ENCODE assay signal across 7 mouse cellular contexts in the genomic region with DNA sequence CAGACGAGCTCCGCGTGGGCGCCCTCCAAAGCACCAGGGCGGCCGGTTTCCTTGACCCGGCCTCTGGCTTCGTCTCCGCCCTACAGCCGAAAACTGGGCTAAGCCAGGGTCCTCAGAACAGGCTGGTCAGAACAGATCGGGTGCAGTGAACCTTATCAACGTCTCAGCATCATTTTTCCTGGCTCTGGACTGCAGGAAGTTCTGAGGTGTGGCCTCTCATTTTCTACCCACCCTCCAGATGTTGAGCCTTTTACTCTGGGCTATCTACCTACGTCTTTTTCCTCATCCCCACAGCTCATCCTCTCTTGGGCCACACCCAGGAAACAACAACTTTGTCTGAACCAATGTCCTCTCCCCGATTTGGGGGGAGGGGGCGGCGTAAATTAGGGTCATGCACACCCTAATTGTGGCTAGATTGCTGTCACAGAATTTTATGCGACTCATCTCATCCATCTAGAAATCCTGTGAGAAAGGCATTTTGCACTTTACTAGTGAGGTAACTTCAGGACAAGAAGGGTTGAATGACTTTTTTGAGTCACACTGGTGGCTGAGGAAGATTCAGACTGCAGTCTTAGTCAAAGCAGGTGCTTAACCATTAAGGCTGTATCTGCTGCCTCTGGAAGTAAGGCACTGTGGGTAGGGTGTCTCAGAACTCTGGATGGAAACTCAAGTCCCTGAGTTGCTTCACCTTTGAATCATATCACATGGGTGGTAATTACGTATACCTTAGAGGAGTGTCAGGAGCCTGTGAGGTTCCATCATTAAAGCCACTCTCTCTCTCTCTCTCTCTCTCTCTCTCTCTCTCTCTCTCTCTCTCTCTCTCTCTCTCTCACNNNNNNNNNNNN. TPM values are rescaled to one million over a fixed set of nuclear protein-coding genes. Genes with fewer than 3 reads are reported as not detected.
DNase-seq lines count a peak whose midpoint lies in the region; ATAC-seq and TF ChIP-seq lines count a peak whose summit lies in the region.

A gene (minus strand): TSS at position 25 of the 845 bp plus-strand sequence.

- H3K79me2 ChIP-seq in liver, adult 2 months (ENCODE audit: control insufficient read depth, insufficient read depth, low read length), result peaks cover 28% of the 10 kb centered on the region; the same call in 1 of the 2 replicates

- TF ChIP-seq CTCF in liver, adult 2 months (IDR thresholded peaks at IDR 0.05; ENCODE audit: low read depth, low read length), result no peak

- no peak; the same call in 1 of the 2 replicates for ATAC-seq in hindbrain, embryonic 16.5 days
- ATAC-seq in megakaryocyte, adult 5-6 weeks (ENCODE audit: poor library complexity, severe bottlenecking), result 0 out of 2 replicates have a peak, but pooled peaks have one; percentile 2

- DNase-seq in liver, adult 2 months (ENCODE audit: extremely low read depth, low read depth, low spot score), result peak; percentile 71
- DNase-seq in liver, result no peak
- no peak for DNase-seq in right cerebral cortex, postnatal 25 days
- DNase-seq in urinary bladder, postnatal 4 days (ENCODE audit: low spot score in 2 of 2), result no peak

- H3K4me3 ChIP-seq in liver, adult 2 months (ENCODE audit: insufficient read depth, low read depth, low read length), result peak within 1 kb of the TSS; percentile 97
- H3K4me3 ChIP-seq in brown adipose tissue, adult 24 weeks (ENCODE audit: insufficient read depth, low read depth, low read length), result peak within 1 kb of the TSS; percentile 58
- peak within 1 kb of the TSS; percentile 82 for H3K4me3 ChIP-seq in hindbrain, embryonic 16.5 days (ENCODE audit: low read length)

- H3K9ac ChIP-seq in liver, adult 2 months (ENCODE audit: low read depth, low read length), result peak within 1 kb of the TSS; percentile 99
- H3K9ac ChIP-seq in hindbrain, embryonic 16.5 days (ENCODE audit: low read depth, low read length), result peak within 1 kb of the TSS; percentile 89

- H3K36me3 ChIP-seq in liver, adult 2 months (ENCODE audit: control insufficient read depth, insufficient read depth, low read length), result no peaks in the 10 kb centered on the region
- no peaks in the 10 kb centered on the region for H3K36me3 ChIP-seq in hindbrain, embryonic 16.5 days (ENCODE audit: control insufficient read depth, insufficient read depth, low read length)

- H3K9me3 ChIP-seq in hindbrain, embryonic 16.5 days (ENCODE audit: control insufficient read depth, low read length), result no peaks in the 10 kb centered on the region

- peak within 1 kb of the TSS; percentile 95 for H3K4me2 ChIP-seq in hindbrain, embryonic 16.5 days (ENCODE audit: low read length)

- no peak for TF ChIP-seq POLR2A in liver, adult 2 months (IDR thresholded peaks at IDR 0.05; ENCODE audit: extremely low read depth, insufficient read depth, low read length)

- H3K27ac ChIP-seq in liver, adult 2 months (replicated peaks; ENCODE audit: insufficient read depth, low read depth, low read length), result peak within 1 kb of the TSS; percentile 100
- H3K27ac ChIP-seq in brown adipose tissue, adult 24 weeks (replicated peaks; ENCODE audit: low read depth, low read length), result no peak within 1 kb of the TSS
- peak within 1 kb of the TSS; percentile 80 for H3K27ac ChIP-seq in hindbrain, embryonic 16.5 days (ENCODE audit: low read depth, low read length)

- no peaks in the 10 kb centered on the region for H3K27me3 ChIP-seq in liver, adult 2 months (ENCODE audit: control insufficient read depth, insufficient read depth, low read length)
- H3K27me3 ChIP-seq in hindbrain, embryonic 16.5 days (replicated peaks; ENCODE audit: control insufficient read depth, insufficient read depth, low read length), result peaks cover 7% of the 10 kb centered on the region

- WGBS in liver, adult 2 months, result 11% methylated on average over 18 of the region's 18 CpGs
- 7% methylated on average over 18 of the region's 18 CpGs for WGBS in hindbrain, embryonic 16.5 days

- peaks cover 16% of the 10 kb centered on the region for H3K4me1 ChIP-seq in liver, adult 2 months (ENCODE audit: control insufficient read depth, insufficient read depth, low read length)
- H3K4me1 ChIP-seq in brown adipose tissue, adult 24 weeks (ENCODE audit: control insufficient read depth, insufficient read depth, insufficient read length, low read length), result no peaks in the 10 kb centered on the region
- H3K4me1 ChIP-seq in hindbrain, embryonic 16.5 days (ENCODE audit: control insufficient read depth, insufficient read depth, low read depth, low read length), result peaks cover 4% of the 10 kb centered on the region

RNA-seq across cellular contexts. Expression of the gene that starts here (rescaled TPM):
- 55.9 and 71.4 TPM in 2 replicates for total RNA-seq in liver, adult 2 months (2014; rRNA removed)
- 120 and 125 TPM in 2 replicates for polyA plus RNA-seq in liver, adult 2 months (2012; rRNA removed)
- polyA plus RNA-seq in brown adipose tissue, adult 24 weeks (2012; ENCODE audit: insufficient read depth, insufficient read length, missing spikeins), result not detected in 2 replicates
- polyA plus RNA-seq in hindbrain, embryonic 16.5 days (2015; fragmentation: Nextera tagmentation; extraction: Ambion mirVana), result 23.8 and 27.5 TPM in 2 replicates
- 0.71 and 1.8 TPM in 2 replicates for total RNA-seq in megakaryocyte, adult 5-6 weeks (2015)
- 1.3 and 2.2 TPM in 2 replicates for total RNA-seq in megakaryocyte, adult 5-6 weeks (2017)

Comparison
In these comparisons a context has a peak if more than half of its experiments do, and no peak if none do; other contexts are left out.
1. RNA of the gene that starts here (total RNA-seq): 55.9 to 71.4 TPM in liver, adult 2 months; 0.71 to 2.2 TPM in megakaryocyte, adult 5-6 weeks; every median in the first group is over 10 times any median in the second.
2. RNA of the gene that starts here (polyA plus RNA-seq): 120 to 125 TPM in liver, adult 2 months and 23.8 to 27.5 TPM in hindbrain, embryonic 16.5 days; not detected in brown adipose tissue, adult 24 weeks; every median in the first group is over 10 times any median in the second.
3. Peak in every context shown above with its lines, with median percentiles within 50 percentile points of each other: H3K4me3 ChIP-seq.